Mouse (Mus musculus) forebrain, embryonic 10.5 days (tissue): ENCODE data around the gene Entpd3. TPM values are rescaled to one million over a fixed set of nuclear protein-coding genes. Genes with fewer than 3 reads are reported as not detected.

Experiments
- DNase-seq: peaks from one replicate; pipeline ENCODE4 v3.0.0-alpha.2; 2017; ENCODE audit warnings: low spot score; ENCODE audit errors: extremely low spot score
- H3K27ac ChIP-seq: fragments of 300-500 bp; sonication (generic); 2 replicates; pipeline ENCODE4 v1.5.1; 2016; ENCODE audit warnings: mild to moderate bottlenecking
- H3K27me3 ChIP-seq: fragments of 300-500 bp; sonication (generic); 2 replicates; pipeline ENCODE4 v1.6.1; 2016; ENCODE audit warnings: mild to moderate bottlenecking; ENCODE audit not compliant: poor library complexity, severe bottlenecking
- H3K36me3 ChIP-seq: fragments of 300-500 bp; sonication (generic); replicated peaks from 2 replicates; pipeline ENCODE4 v1.6.1; 2016; ENCODE audit warnings: mild to moderate bottlenecking, moderate library complexity
- H3K4me1 ChIP-seq: fragments of 300-500 bp; sonication (generic); 2 replicates; pipeline ENCODE4 v1.6.1; 2016
- H3K4me3 ChIP-seq: fragments of 300-500 bp; sonication (generic); 2 replicates; pipeline ENCODE4 v1.5.1; 2016; ENCODE audit warnings: mild to moderate bottlenecking, moderate library complexity
- H3K9me3 ChIP-seq: fragments of 300-500 bp; sonication (generic); 2 replicates; pipeline ENCODE4 v1.6.1; 2016; ENCODE audit warnings: mild to moderate bottlenecking, moderate library complexity
- WGBS: fragments of 180-500 bp; shearing (Covaris S2); methylation state at CpG from one replicate; pipeline ENCODE4 v1.1.7; 2016; 5-methylcytosine and 5-hydroxymethylcytosine counted together
- polyA plus RNA-seq: library from polyadenylated mRNA; unstranded; fragments of >200 nt; fragmentation: Nextera tagmentation; extraction: Ambion mirVana; gene quantifications from 2 replicates; pipeline ENCODE4 v1.2.1, GENCODE M21; 2016

Entpd3 gene
- 0.16 and 0.33 TPM in 2 replicates for polyA plus RNA-seq

GRCm38 (mm10) chr9:120539662-120540251, at the start of gene Entpd3:
Entpd3 (plus strand) TSS chr9:120539818.
- peak within 1 kb of the TSS; percentile 64 for H3K27ac ChIP-seq

GRCm38 (mm10) chr9:120491509-120491908, 48.1 kb upstream of the Entpd3 start:
- no peaks in the 10 kb centered on the region for H3K27me3 ChIP-seq
- no peak for DNase-seq
- H3K36me3 ChIP-seq = peaks cover 27% of the 10 kb centered on the region
- H3K9me3 ChIP-seq = no peaks in the 10 kb centered on the region
- peak overlapping the region; percentile 100 for H3K27ac ChIP-seq
- peak overlapping the region; percentile 100 for H3K4me3 ChIP-seq
- WGBS = 85% methylated on average over 3 of the region's 3 CpGs
- H3K4me1 ChIP-seq = peaks cover 24% of the 10 kb centered on the region

More at GRCm38 (mm10) chr9:120539662-120540251, at the start of gene Entpd3:
- Histone ChIP-seq H3K9me3 (no peaks in the 10 kb centered on the region), H3K4me3 (peak within 1 kb of the TSS; percentile 55), H3K36me3 (no peaks in the 10 kb centered on the region), H3K4me1 (peaks cover 29% of the 10 kb centered on the region), H3K27me3 (peaks cover 47% of the 10 kb centered on the region)
- DNase-seq = no peak
- 2% methylated on average over 31 of the region's 31 CpGs for WGBS

GRCm38 (mm10) chr9:120492010-120492399, 47.6 kb upstream of the Entpd3 start, which contains the start of gene Eif1b:
Eif1b (plus strand) TSS chr9:120492232.
- no peaks in the 10 kb centered on the region for H3K9me3 ChIP-seq
- H3K27ac ChIP-seq = peak within 1 kb of the TSS; percentile 100
- 4% methylated on average over 19 of the region's 19 CpGs for WGBS

GRCm38 (mm10) chr9:120492400-120493351, 46.9 kb upstream of the Entpd3 start:
- peaks cover 36% of the 10 kb centered on the region for H3K36me3 ChIP-seq
- WGBS = under 1% methylated on average over 97 of the region's 97 CpGs
- no peaks in the 10 kb centered on the region for H3K9me3 ChIP-seq
- DNase-seq = peak; percentile 77
- H3K4me3 ChIP-seq = peak overlapping the region; percentile 100
- H3K4me1 ChIP-seq = peaks cover 24% of the 10 kb centered on the region
- no peaks in the 10 kb centered on the region for H3K27me3 ChIP-seq
- H3K27ac ChIP-seq = peak overlapping the region; percentile 100

More at GRCm38 (mm10) chr9:120492010-120492399, 47.6 kb upstream of the Entpd3 start, which contains the start of gene Eif1b:
- H3K4me1 ChIP-seq = peaks cover 24% of the 10 kb centered on the region
- no peaks in the 10 kb centered on the region for H3K27me3 ChIP-seq
- no peak for DNase-seq
- peak within 1 kb of the TSS; percentile 100 for H3K4me3 ChIP-seq
- peaks cover 31% of the 10 kb centered on the region for H3K36me3 ChIP-seq

- Histone ChIP-seq H3K4me3 (peak overlapping the region; percentile 100), H3K9me3 (no peaks in the 10 kb centered on the region), H3K36me3 (peaks cover 36% of the 10 kb centered on the region), H3K27me3 (no peaks in the 10 kb centered on the region), H3K27ac (peak overlapping the region; percentile 100), H3K4me1 (peaks cover 24% of the 10 kb centered on the region)
- WGBS = 88% methylated on average over 12 of the region's 12 CpGs
- no peak for DNase-seq
Observed at GRCm38 (mm10) chr9:120493781-120494180, 45.8 kb upstream of the Entpd3 start.

- Histone ChIP-seq H3K27me3 (no peaks in the 10 kb centered on the region), H3K9me3 (no peaks in the 10 kb centered on the region), H3K27ac (no peak overlapping the region), H3K4me1 (peaks cover 23% of the 10 kb centered on the region), H3K4me3 (no peak overlapping the region), H3K36me3 (peaks cover 36% of the 10 kb centered on the region)
- DNase-seq = peak; percentile 73
- 14% methylated on average over 3 of the region's 3 CpGs for WGBS
Observed at GRCm38 (mm10) chr9:120496691-120497090, 42.9 kb upstream of the Entpd3 start.

GRCm38 (mm10) chr9:120497983-120498382, 41.6 kb upstream of the Entpd3 start:
- no peaks in the 10 kb centered on the region for H3K9me3 ChIP-seq
- peaks cover 16% of the 10 kb centered on the region for H3K4me1 ChIP-seq
- H3K36me3 ChIP-seq = peaks cover 36% of the 10 kb centered on the region
- WGBS = 85% methylated on average over 5 of the region's 5 CpGs
- no peak for DNase-seq
- H3K27me3 ChIP-seq = no peaks in the 10 kb centered on the region
- no peak overlapping the region for H3K27ac ChIP-seq
- H3K4me3 ChIP-seq = no peak overlapping the region

- 41% methylated on average over 10 of the region's 10 CpGs for WGBS
- no peak overlapping the region for H3K27ac ChIP-seq
- DNase-seq = no peak
- no peak overlapping the region for H3K4me3 ChIP-seq
- peaks cover 11% of the 10 kb centered on the region for H3K36me3 ChIP-seq
- H3K9me3 ChIP-seq = peaks cover 10% of the 10 kb centered on the region; the same call in 1 of the 2 replicates
- no peaks in the 10 kb centered on the region for H3K27me3 ChIP-seq
- H3K4me1 ChIP-seq = no peaks in the 10 kb centered on the region
Observed at GRCm38 (mm10) chr9:120501191-120501902, 38.3 kb upstream of the Entpd3 start.

- Histone ChIP-seq H3K4me1 (no peaks in the 10 kb centered on the region), H3K27ac (no peak overlapping the region; the same call in 1 of the 2 replicates), H3K36me3 (peaks cover 6% of the 10 kb centered on the region), H3K27me3 (no peaks in the 10 kb centered on the region), H3K4me3 (no peak overlapping the region), H3K9me3 (peaks cover 17% of the 10 kb centered on the region)
- DNase-seq = peak; percentile 87
- 10% methylated on average over 8 of the region's 8 CpGs for WGBS
Observed at GRCm38 (mm10) chr9:120502013-120502412, 37.6 kb upstream of the Entpd3 start.

- WGBS = 91% methylated on average over 2 of the region's 2 CpGs
- Histone ChIP-seq H3K9me3 (peaks cover 24% of the 10 kb centered on the region), H3K27ac (no peak overlapping the region), H3K36me3 (no peaks in the 10 kb centered on the region), H3K4me1 (no peaks in the 10 kb centered on the region), H3K27me3 (no peaks in the 10 kb centered on the region), H3K4me3 (no peak overlapping the region)
- no peak for DNase-seq
Observed at GRCm38 (mm10) chr9:120504423-120504822, 35.2 kb upstream of the Entpd3 start.

- no peaks in the 10 kb centered on the region for H3K4me1 ChIP-seq
- 87% methylated on average over 3 of the region's 3 CpGs for WGBS
- no peak overlapping the region for H3K4me3 ChIP-seq
- DNase-seq = no peak
- no peak overlapping the region for H3K27ac ChIP-seq
- no peaks in the 10 kb centered on the region for H3K36me3 ChIP-seq
- peaks cover 19% of the 10 kb centered on the region for H3K9me3 ChIP-seq
- H3K27me3 ChIP-seq = no peaks in the 10 kb centered on the region
Observed at GRCm38 (mm10) chr9:120511781-120512180, 27.8 kb upstream of the Entpd3 start.

GRCm38 (mm10) chr9:120516720-120517119, 22.9 kb upstream of the Entpd3 start:
- no peaks in the 10 kb centered on the region for H3K36me3 ChIP-seq
- H3K27me3 ChIP-seq = no peaks in the 10 kb centered on the region
- DNase-seq = no peak
- H3K27ac ChIP-seq = no peak overlapping the region
- peaks cover 9% of the 10 kb centered on the region for H3K9me3 ChIP-seq
- H3K4me1 ChIP-seq = no peaks in the 10 kb centered on the region
- no peak overlapping the region for H3K4me3 ChIP-seq
- 89% methylated on average over 8 of the region's 8 CpGs for WGBS
